Mouse (Mus musculus) forebrain, embryonic 14.5 days (tissue): ENCODE measurements around the gene Myf5. TPM values are rescaled to one million over a fixed set of nuclear protein-coding genes. Genes with fewer than 3 reads are reported as not detected.

Source experiments
- ATAC-seq: fragments of 200-750 bp; cut with Nextera tagmentation; 2 replicates; pipeline ENCODE4 v1.8.0; 2017; ENCODE audit warnings: mild to moderate bottlenecking, moderate library complexity
- DNase-seq: peaks from one replicate; pipeline ENCODE4 v3.0.0-alpha.2; 2015; ENCODE audit warnings: low spot score
- H3K27ac ChIP-seq: fragments of 300-500 bp; sonication (generic); 2 replicates; pipeline ENCODE4 v1.5.1; 2014; ENCODE audit warnings: low read depth, mild to moderate bottlenecking, control low read depth, low read length, moderate library complexity
- H3K27me3 ChIP-seq: fragments of 300-500 bp; sonication (generic); replicated peaks from 2 replicates; pipeline ENCODE4 v1.6.1; 2014; ENCODE audit warnings: low read length, control low read depth, mixed read lengths; ENCODE audit not compliant: control insufficient read depth, insufficient read depth
- H3K36me3 ChIP-seq: fragments of 300-500 bp; sonication (generic); 2 replicates; pipeline ENCODE4 v1.6.1; 2014; ENCODE audit warnings: low read length, control low read depth; ENCODE audit not compliant: control insufficient read depth, insufficient read depth
- H3K4me1 ChIP-seq: fragments of 300-500 bp; sonication (generic); 2 replicates; pipeline ENCODE4 v1.6.1; 2014; ENCODE audit warnings: antibody characterized with exemption, low read length, control low read depth; ENCODE audit not compliant: control insufficient read depth, insufficient read depth
- H3K4me2 ChIP-seq: fragments of 300-500 bp; sonication (generic); 2 replicates; pipeline ENCODE4 v1.6.1; 2014; ENCODE audit warnings: mild to moderate bottlenecking, control low read depth, low read length
- H3K4me3 ChIP-seq: fragments of 300-500 bp; sonication (generic); 2 replicates; pipeline ENCODE4 v1.5.1; 2014; ENCODE audit warnings: low read depth, low read length, control low read depth
- H3K9ac ChIP-seq: fragments of 300-500 bp; sonication (generic); 2 replicates; pipeline ENCODE4 v1.6.1; 2014; ENCODE audit warnings: mild to moderate bottlenecking, low read length, control low read depth, moderate library complexity
- H3K9me3 ChIP-seq: fragments of 300-500 bp; sonication (generic); replicated peaks from 2 replicates; pipeline ENCODE4 v1.6.1; 2016; ENCODE audit warnings: low read length, control low read depth, mixed read lengths; ENCODE audit not compliant: control insufficient read depth
- WGBS: fragments of 180-500 bp; shearing (Covaris S2); extraction: QIAGEN DNeasy Blood & Tissue Kit; methylation state at CpG from one replicate; pipeline ENCODE4 v1.1.7; 2014; 5-methylcytosine and 5-hydroxymethylcytosine counted together
- polyA plus RNA-seq: library from polyadenylated mRNA; unstranded; fragments of >200 nt; fragmentation: Nextera tagmentation; extraction: Ambion mirVana; gene quantifications from 2 replicates; pipeline ENCODE4 v1.2.1, GENCODE M21; 2014

The Myf5 gene
- polyA plus RNA-seq, result not detected in 2 replicates

DNA sequence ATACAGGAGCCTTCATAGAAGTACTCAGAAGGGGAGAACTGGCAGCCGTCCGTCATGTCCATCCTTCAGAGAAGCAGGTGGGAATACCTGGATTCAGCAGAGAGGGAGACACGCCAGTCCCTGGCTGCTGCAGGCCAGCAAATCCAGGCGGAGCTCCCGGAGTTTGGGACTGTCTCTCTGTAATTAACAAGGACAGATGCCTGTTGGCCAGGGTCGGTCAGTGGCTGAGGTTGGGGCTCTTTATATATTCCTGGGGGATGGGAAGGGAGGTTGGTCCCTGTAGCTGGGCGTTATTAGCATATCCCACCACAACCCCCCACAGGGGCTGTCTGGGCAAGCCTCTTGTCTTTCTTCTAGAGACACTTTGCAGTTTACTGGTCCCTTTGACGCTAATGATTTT, at the start of gene Myf5:
Gene Myf5 (minus strand): TSS at position 265 of the 400 bp plus-strand sequence.
- Histone ChIP-seq H3K36me3 (no peaks in the 10 kb centered on the region), H3K27me3 (no peaks in the 10 kb centered on the region), H3K4me3 (no peak within 1 kb of the TSS), H3K4me1 (no peaks in the 10 kb centered on the region), H3K27ac (no peak within 1 kb of the TSS), H3K9me3 (no peaks in the 10 kb centered on the region), H3K4me2 (no peak within 1 kb of the TSS), H3K9ac (no peak within 1 kb of the TSS)
- ATAC-seq, result no peak
- DNase-seq, result no peak
- 77% methylated on average over 8 of the region's 8 CpGs for WGBS

- Histone ChIP-seq H3K4me1 (no peaks in the 10 kb centered on the region), H3K36me3 (no peaks in the 10 kb centered on the region), H3K4me2 (no peak overlapping the region), H3K27ac (no peak overlapping the region), H3K4me3 (no peak overlapping the region), H3K9ac (no peak overlapping the region), H3K9me3 (no peaks in the 10 kb centered on the region), H3K27me3 (no peaks in the 10 kb centered on the region)
- 81% methylated on average over 1 of the region's 1 CpGs for WGBS
- DNase-seq (no peak), ATAC-seq (no peak)
Measured at GRCm38 (mm10) chr10:107528758-107529157, 42.8 kb upstream of the Myf5 start.

DNA sequence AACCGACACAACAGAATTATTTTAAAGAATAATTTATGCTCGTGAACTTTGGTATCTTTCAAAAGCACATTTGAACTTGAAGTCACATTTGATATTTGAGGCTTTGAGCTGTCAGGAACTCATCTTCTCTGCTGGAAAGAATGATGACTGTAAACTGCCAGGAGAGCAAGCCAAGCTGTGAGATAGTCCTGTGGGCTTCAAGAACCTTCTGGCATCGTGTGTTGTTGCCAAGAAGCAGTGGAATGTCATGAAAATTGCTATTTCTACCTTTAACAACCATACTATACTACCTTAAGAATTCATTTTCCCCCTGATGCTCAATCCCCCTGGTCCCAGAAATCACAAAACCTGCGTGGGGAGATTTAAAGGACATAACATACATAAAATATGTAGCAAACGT, 33.3 kb upstream of the Myf5 start:
- no peak for ATAC-seq
- Histone ChIP-seq H3K27me3 (no peaks in the 10 kb centered on the region), H3K4me1 (no peaks in the 10 kb centered on the region), H3K9me3 (no peaks in the 10 kb centered on the region), H3K9ac (no peak overlapping the region), H3K36me3 (no peaks in the 10 kb centered on the region), H3K4me3 (no peak overlapping the region), H3K4me2 (no peak overlapping the region), H3K27ac (no peak overlapping the region)
- WGBS, result 85% methylated on average over 5 of the region's 5 CpGs
- DNase-seq, result no peak

- H3K27me3 ChIP-seq, result no peaks in the 10 kb centered on the region
- H3K36me3 ChIP-seq, result no peaks in the 10 kb centered on the region
- ATAC-seq, result no peak
- H3K27ac ChIP-seq, result no peak overlapping the region
- no peak overlapping the region for H3K9ac ChIP-seq
- DNase-seq, result no peak
- 85% methylated on average over 7 of the region's 7 CpGs for WGBS
- no peak overlapping the region for H3K4me2 ChIP-seq
- no peaks in the 10 kb centered on the region for H3K9me3 ChIP-seq
- no peaks in the 10 kb centered on the region for H3K4me1 ChIP-seq
- no peak overlapping the region for H3K4me3 ChIP-seq
Measured at GRCm38 (mm10) chr10:107516641-107517040, 30.7 kb upstream of the Myf5 start.

DNA sequence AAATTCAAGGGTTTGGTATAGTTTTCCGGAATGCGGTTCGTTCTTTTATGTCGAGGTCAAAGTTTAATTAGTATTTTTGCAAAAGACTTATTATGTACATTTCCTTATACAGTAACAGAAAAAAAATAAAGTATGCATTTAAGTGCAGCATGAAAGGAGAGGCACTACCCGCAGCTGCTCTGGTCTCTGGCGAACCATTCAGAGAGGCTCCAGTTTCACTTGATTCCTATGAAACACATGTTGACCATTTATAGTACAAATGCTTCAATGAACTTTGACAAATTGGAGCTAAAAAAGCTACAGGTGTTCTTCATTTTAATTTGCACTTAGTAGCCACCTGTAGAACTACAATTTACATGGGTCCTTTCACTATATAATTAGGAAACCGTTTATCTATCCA, 28.8 kb upstream of the Myf5 start:
- no peak for ATAC-seq

DNA sequence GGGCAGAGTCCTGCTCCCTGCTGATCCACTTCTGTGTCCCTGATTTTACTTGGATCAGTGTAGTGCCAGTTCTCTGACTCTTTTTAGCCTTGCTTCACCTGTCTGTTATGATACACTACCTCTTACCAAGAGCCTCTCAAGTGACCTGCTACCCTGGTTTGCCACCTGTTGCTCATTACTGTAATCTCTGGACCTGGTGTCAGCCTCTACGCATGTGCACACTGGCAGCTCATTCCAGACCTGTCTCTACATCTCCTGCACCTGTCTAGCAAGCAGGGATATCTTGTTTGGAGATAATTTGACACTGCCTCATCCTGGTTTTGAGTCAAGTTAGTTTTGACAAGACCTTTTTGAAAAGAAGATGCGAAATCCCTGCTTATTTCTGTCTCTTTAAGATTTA, 20.5 kb upstream of the Myf5 start:
- H3K4me3 ChIP-seq, result no peak overlapping the region
- H3K4me2 ChIP-seq, result no peak overlapping the region
- ATAC-seq (no peak), DNase-seq (no peak)
- no peaks in the 10 kb centered on the region for H3K4me1 ChIP-seq
- WGBS, result 89% methylated on average over 2 of the region's 2 CpGs
- H3K27me3 ChIP-seq, result no peaks in the 10 kb centered on the region
- no peaks in the 10 kb centered on the region for H3K36me3 ChIP-seq
- H3K9ac ChIP-seq, result no peak overlapping the region
- no peak overlapping the region for H3K27ac ChIP-seq
- H3K9me3 ChIP-seq, result no peaks in the 10 kb centered on the region

More for the DNA sequence above, 28.8 kb upstream of the Myf5 start:
- Histone ChIP-seq H3K4me3 (no peak overlapping the region), H3K36me3 (no peaks in the 10 kb centered on the region), H3K4me2 (no peak overlapping the region), H3K4me1 (no peaks in the 10 kb centered on the region), H3K27ac (no peak overlapping the region), H3K27me3 (no peaks in the 10 kb centered on the region), H3K9ac (no peak overlapping the region), H3K9me3 (no peaks in the 10 kb centered on the region)
- 71% methylated on average over 7 of the region's 7 CpGs for WGBS
- no peak for DNase-seq

DNA sequence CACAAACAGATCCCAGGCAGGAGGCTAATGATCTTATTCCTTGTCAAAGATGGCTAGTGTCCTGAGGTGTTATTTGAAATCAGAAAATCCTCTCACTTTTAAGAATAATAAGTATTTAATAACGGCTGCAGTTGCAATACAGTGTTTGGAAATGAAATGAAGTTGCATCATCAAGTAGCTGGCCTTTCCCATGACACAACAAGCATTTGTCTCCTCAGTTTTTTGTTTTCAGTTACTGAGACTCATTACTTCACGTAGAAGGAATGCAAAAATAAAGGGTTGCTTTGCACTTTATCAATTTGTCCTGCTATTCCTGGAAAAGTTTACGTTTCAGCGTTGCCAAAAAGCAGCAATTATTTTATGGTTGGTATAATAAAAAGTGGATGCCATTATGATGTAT, 17.5 kb upstream of the Myf5 start:
- Histone ChIP-seq H3K4me3 (no peak overlapping the region), H3K36me3 (no peaks in the 10 kb centered on the region), H3K27me3 (no peaks in the 10 kb centered on the region), H3K9ac (no peak overlapping the region), H3K4me2 (no peak overlapping the region), H3K4me1 (no peaks in the 10 kb centered on the region), H3K27ac (no peak overlapping the region), H3K9me3 (no peaks in the 10 kb centered on the region)
- no peak for ATAC-seq
- no peak for DNase-seq
- 62% methylated on average over 4 of the region's 4 CpGs for WGBS

- H3K4me1 ChIP-seq, result no peaks in the 10 kb centered on the region
- WGBS, result 93% methylated on average over 7 of the region's 7 CpGs
Measured at GRCm38 (mm10) chr10:107502193-107502592, 16.3 kb upstream of the Myf5 start.

GRCm38 (mm10) chr10:107499656-107500055, 13.7 kb upstream of the Myf5 start:
- Histone ChIP-seq H3K4me3 (no peak overlapping the region), H3K4me1 (no peaks in the 10 kb centered on the region), H3K9me3 (no peaks in the 10 kb centered on the region), H3K9ac (no peak overlapping the region), H3K36me3 (no peaks in the 10 kb centered on the region), H3K27ac (no peak overlapping the region), H3K4me2 (no peak overlapping the region), H3K27me3 (no peaks in the 10 kb centered on the region)
- ATAC-seq, result no peak
- DNase-seq, result no peak
- 94% methylated on average over 7 of the region's 7 CpGs for WGBS

More at GRCm38 (mm10) chr10:107502193-107502592, 16.3 kb upstream of the Myf5 start:
- Histone ChIP-seq H3K27ac (no peak overlapping the region), H3K4me3 (no peak overlapping the region), H3K4me2 (no peak overlapping the region), H3K9me3 (no peaks in the 10 kb centered on the region), H3K9ac (no peak overlapping the region), H3K27me3 (no peaks in the 10 kb centered on the region), H3K36me3 (no peaks in the 10 kb centered on the region)
- ATAC-seq, result no peak
- no peak for DNase-seq
